Mouse (Mus musculus) telencephalon, adult 2 months (tissue): Measurements from ENCODE around the gene Ap1m2.
A peak's percentile ranks its signal among the peaks of the same experiment; 100 is the strongest.
"Not testable (repeated sequence)": the region's sequence is repeated elsewhere in the genome, so short reads cannot be mapped to it uniquely, and the experiment has no call there.

Source experiments
- DNase-seq: peaks from one replicate; pipeline ENCODE4 v3.0.0-alpha.2; 2011; ENCODE audit warnings: low read depth, low spot score

Gene Ap1m2

DNA sequence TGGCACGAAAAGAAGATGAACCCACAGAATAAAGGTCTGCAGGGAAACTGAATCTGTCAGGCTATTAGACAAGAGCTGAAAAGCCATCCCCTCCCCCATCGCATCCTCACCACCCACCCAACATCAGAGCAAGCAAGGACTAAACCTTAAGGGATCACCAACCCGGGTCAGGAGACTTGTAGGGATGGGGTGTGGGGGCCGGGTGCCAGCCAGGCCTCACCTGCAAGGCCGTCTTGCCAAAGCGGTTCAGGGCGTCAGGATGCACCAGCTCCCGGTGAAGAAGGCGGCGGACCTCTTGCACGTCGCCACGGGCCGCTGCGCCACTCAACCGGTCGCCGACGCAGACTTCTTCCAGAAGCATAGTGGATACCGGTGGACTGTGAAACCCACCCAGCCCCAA, 21.5 kb downstream of the Ap1m2 start:
- peak; percentile 21 for DNase-seq

DNA sequence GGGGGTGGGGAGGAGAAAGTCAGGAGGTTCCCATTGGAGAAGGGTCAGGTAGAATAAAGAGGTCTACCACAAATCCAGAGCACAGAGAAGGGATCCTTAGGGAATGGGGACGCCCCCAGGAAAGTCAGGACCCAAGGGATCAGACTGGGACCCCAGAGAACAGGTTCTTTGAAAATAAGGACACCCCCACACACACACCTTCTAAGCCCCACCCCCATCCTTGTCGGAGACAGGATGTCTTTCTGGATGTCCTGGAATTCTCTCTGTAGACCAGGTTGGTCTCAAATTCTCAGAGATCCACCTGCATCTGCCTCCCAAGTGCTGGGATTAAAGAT, 22.8 kb downstream of the Ap1m2 start:
- DNase-seq: no peak

DNA sequence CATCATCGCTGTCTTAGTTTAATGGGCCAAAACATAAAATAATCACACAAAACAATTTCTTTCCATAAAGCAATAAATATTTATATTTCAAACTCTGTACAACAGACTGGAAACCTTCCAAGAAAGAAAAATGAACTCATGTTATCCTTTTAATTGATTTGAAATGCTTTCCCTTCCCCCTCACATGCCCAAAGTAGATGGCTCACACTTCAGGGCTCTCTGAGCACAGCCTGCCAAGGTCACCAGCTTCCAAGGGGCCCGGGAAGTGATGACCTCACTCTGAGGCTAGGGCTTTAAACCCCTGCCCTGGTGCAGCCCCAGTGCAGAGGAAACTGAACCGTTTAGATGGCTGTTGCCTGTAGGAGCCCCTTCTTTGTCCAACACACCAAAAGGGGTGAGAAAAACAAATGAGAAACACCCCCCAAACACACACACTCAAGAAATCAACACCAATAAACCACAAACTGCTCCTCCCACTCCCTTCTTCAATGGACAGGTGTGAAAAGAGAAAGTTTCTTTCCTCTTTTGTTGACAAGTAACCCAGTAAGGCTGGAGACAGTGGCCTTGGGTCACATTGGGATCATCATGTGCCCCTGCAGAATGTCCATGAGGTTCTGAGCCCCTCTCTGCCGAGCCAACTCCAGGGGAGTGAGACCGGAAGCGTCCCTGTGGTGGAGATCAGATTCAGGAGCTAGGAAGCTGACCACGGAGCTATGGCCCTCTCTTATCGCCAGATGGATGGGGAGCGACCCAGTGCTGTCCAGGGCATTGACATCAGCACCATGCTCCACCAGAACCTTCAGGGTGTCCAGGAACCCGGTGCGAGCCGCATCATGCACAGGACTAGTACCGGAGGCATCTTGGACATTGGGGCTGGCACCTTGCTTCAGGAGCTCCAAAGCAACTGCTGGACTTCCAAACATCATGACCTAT, 23.5 kb downstream of the Ap1m2 start:
- no peak for DNase-seq

- peak; percentile 98 for DNase-seq
Observed at GRCm38 (mm10) chr9:21287571-21288402, 24.4 kb downstream of the Ap1m2 start, which contains the start of gene Kri1. Gene Kri1 (minus strand): TSS chr9:21287969.

DNA sequence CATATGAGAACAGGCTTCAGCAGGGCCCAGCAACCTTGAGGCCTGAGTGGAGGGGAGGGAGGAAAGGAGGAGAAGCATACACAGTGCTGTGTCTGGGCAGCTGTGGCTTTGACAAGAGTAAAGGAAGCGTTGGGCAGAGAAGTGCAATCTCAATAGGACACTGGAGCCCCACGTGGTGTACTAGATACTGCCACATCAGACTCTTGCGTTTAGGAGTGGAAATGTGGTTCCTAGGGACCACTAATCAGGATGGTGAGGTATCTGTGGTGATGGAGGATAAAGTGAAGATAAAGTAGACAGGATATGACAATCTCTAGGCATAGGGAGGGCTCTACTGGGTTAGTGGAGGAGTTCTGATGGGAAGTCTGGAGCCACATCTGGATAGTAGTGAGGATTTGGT, 25.4 kb downstream of the Ap1m2 start:
- no peak for DNase-seq

DNA sequence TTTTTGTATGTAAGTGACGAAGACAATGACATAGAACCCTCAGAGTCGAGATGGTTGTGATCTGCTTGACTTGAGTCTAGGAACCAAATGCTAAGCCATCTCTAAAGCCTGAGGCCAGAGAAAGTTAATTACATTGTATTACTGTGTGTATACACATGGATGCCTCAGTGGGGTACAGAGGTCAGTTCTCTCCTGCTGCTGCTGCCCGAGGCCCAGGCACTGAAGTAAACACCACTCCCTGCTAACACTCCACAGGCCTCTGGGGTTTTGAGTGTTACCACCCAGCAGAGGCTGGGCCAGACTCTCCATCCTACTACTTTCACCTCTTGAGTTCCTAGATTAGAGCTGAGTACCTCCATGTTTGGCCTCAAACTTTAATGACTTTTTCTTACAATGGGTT, 28.1 kb downstream of the Ap1m2 start:
- DNase-seq: no peak

DNA sequence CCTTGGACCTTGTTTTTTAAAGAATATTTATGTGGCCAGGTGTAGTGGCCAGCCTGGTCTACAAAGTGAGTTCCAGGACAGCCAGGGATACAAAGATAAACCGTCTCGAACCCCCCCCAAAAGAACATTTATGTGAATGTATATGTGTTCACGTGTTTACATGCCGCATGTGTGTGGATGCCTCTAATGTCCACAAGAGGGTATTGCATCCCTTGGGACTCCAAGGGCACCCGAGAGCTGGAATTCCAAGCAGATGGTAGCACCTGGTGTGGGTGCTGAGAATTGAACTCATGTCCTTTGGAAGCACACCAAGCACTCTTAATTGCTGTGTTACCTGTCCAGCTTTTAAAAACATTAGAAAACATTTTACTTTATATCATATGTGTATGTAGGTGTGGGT, 28.5 kb downstream of the Ap1m2 start:
- no peak for DNase-seq

DNA sequence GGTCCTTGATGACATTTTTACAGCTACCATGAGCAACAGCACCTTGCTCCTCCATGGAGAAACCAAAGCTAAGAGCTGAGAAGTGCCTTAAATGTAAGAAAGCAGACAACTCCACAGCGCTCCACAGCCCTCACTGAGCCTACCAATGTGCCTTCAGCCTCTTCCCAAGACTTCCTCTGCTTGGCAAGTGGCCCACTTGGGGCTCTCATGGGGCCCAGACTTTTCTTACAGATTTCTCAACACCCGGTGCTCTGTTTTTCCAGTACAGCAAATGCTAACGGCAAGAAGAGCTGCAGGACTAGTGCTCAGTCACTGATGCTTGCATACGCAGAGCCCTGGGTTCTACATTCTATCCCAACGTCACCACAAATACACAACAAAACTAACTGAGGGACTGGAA, 34.4 kb downstream of the Ap1m2 start:
- no peak for DNase-seq

DNA sequence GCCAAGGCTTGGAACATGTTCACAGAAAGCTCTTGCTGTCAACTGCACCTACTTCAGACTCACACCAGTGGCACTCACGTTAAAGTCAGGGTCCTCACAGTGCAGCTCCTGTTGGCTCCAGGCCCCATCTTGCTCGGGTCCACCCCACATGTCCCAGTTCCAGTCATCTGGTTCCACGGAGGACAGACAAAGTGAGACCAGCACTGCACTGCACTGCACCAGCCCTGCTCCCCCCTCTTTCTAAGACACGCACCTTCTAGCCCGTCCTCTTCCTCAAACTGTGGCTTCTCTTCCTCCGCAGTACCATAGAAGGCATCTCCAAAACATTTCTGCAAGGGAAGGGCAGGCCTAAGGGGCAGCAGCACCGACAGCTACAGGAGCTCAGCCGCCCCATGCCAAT, 35.8 kb downstream of the Ap1m2 start:
- no peak for DNase-seq

- DNase-seq: no peak
Observed at GRCm38 (mm10) chr9:21275727-21276126, 36.4 kb downstream of the Ap1m2 start.

DNA sequence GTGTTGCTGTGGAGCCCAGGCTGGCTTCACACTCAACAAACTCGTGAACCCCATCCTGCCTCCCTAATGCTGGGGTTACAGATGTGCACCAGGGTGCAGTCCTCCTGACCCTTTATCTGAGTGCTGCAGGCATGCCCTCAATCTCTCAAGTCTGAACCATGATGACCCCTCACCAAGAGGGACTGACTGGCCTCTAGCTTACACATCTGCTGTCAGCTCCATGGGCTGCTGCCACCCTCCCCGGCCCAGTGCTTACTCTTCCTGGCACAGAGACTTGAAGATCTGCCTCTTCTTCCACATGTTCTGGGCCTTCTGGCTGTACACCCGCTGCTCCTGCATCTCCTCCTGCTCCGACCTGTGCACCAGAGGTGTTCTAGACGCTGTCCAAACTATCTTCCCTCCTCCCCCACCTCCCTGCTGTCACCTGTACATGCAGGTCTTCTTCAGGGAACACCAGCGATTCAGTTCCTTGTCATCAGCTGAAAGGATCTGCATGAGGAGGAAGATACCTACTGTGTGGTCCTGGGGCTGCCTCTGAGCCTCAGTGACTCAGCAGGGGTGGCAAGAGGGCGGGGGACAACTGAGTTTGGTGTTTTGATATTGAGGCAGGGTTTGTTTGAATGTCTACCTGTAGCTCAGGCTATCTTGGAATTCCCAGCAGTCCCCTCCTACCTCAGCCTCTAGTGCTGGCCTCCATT, 37.0 kb downstream of the Ap1m2 start:
- no peak for DNase-seq

GRCm38 (mm10) chr9:21274336-21274735, 37.8 kb downstream of the Ap1m2 start:
- no peak for DNase-seq

DNA sequence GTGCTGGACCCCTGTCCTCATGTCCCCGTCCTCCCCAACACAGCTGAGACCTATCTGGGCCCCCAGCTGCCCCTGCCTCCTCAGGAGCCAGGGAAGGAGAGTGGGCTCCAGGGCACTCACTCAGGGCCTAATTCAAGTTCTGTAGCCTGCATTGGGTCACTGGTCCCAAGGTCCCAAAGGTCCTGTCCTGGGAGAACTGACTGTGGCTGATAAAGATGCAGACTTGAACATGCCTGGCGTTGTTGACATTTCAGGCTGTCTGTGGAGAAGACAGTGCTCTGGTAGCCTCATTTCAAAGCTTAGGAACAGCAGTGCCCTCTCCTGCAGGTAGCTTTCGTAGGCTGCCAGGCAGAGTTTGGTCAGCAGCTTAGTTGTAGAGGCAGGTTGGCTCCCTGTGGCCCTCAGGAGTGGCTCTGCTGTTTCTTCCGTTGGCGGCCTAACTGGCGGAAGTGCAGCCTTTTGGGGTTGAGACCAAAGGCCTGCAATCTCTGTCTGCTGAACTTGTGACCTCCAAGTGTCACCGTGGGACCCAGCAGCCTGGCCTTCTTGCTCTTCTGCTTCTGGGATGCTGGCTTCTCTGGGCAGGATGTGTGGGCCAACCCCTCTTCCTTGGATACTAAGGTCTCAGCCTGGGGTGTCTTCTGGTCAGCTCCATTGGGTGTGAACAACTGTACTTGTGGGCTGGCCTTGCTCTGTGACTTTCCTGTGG, 38.5 kb downstream of the Ap1m2 start:
- DNase-seq: no peak

GRCm38 (mm10) chr9:21273094-21273493, 39.0 kb downstream of the Ap1m2 start:
- DNase-seq: no peak

- DNase-seq: no peak
Observed at GRCm38 (mm10) chr9:21272391-21272790, 39.7 kb downstream of the Ap1m2 start.

- DNase-seq: not testable (repeated sequence)
Observed at GRCm38 (mm10) chr9:21269590-21269989, 42.5 kb downstream of the Ap1m2 start.

DNA sequence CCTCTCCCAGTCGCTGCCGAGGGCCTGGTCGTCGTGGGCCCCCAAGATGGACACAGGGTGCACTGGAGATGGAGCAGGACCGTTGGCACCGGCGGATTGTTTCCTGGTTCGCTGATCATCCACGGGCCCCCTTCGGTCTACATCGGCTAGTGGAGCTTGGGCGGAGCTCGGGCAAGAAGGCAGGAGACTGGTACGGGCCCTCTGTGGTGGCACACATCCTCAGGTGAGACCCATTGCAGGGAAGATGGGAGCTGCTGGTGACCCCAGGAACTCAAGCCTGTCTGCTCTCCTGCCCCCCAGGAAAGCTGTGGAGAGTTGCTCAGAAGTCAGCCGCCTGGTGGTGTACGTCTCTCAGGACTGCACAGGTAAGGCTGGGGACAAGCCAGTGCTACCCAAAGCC, 43.8 kb downstream of the Ap1m2 start:
- no peak for DNase-seq

- no peak for DNase-seq
Observed at GRCm38 (mm10) chr9:21266889-21267288, 45.2 kb downstream of the Ap1m2 start.

DNA sequence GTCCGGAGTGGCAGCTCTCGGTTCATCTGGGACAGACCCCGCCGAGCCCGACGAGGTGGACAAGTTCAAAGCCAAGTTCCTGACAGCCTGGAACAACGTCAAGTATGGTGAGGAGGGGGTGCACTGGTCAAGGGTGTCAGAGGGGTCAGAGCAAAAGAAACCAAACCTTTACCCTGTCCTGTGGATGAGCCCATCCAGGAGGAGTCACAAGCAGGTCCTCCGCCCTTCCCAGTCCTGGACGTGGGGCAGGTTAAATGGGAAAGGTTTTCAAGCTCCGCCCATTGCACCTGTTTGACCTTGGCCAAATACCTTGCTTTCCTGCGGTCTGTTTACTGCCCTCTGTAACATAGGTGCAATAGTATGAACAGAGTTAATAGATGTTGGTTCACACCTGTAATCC, 46.5 kb downstream of the Ap1m2 start:
- DNase-seq: no peak

GRCm38 (mm10) chr9:21265000-21265561, 47.1 kb downstream of the Ap1m2 start, which contains the start of gene Atg4d:
Gene Atg4d (plus strand): TSS chr9:21265293.
- peak; percentile 97 for DNase-seq
